Mouse (Mus musculus): ENCODE data around the gene Cdh19.

Gene Cdh19

DNA sequence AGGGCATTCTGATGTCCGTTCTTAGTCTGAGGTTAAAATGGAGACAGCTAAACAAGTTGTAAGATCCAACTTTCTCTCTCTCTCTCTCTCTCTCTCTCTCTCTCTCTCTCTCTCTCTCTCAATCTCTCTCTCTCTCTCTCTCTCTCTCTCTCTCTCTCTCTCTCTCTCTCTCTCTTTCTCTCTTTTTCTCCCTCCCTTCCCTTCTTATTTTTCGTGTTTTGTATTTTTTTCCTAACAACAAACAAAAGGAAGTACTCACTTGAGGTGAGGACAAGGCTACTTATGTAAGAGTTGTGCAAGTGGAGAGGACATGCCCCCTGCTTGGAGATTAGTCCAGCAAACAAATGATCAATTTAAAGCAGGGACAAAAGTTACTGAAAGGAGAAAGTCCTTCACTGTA lies at the start of gene Cdh19:
Cdh19 (minus strand) TSS at position 101 of the 400 bp plus-strand sequence.
- DNase-seq (ENCODE audit: low read depth, low spot score) = no peak

DNA sequence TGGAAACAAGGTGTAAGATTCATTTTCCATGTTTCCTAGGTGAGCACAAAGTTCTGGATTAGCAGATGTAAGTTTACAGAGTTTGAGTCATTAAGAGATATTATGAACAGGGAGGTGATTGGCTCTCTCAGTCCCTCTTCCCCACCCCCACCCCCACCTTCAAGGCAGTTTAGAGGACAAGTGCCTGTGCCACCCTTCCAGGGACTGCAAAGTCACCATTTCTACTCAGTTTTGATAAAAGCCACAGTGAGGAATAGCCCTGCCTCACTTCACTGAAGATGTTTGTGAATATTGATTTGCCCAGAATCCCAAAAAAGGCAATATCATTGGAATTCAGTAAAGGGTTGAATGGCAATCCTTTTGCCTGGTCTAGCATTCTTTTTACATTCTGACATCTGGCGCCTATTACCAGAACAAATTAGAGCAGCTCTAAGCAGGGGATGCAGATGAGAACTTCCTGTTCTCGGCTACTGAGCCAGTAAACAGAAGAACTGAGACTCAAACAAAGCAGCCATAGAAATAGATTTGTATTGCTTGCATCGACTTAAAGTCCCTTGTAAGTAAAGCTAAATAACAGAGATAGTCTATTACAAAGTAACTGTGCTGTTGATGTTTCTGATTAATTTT lies 43.2 kb upstream of the Cdh19 start:
- DNase-seq (ENCODE audit: low read depth, low spot score) = no peak

DNA sequence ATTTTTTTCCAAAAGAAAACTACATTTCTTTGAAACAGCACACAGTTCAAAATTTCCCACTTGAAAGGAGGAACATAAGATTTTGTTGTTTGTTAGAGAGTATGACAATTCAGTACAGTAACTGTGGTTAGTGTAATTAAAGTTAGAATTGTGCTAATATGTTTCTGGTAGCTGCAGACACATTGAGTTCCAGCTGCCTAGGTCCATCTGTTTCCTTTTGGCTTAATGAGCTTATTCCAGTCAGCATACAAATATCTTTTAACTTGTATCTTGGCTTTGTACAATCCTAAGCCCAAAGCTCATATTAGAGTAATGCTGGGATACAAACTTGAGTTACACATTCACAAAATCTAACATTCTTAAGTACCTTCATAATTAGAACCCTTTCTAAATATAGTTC lies 40.3 kb upstream of the Cdh19 start:
- DNase-seq (ENCODE audit: low read depth, low spot score) = no peak

DNA sequence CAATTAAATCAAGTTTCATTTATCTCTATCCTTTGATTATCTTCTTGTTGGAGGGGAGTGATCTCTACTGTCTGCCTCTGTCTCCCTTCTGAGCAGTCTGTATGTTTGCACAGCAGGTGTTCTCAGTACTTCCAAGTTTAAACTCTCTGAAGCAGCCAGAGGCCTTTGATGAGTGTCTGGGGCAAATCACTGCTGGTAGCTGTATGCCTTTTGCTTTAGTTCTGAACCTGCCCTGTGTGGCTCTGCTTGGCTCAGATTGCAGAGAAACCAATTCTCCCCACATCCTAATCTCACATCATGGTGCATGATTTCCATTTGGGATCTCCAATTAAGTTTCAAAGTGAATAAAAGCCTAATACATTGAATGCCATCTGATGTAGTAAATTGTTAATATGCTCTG lies 12.4 kb upstream of the Cdh19 start:
- peak; percentile 6 for DNase-seq (ENCODE audit: low read depth, low spot score)

DNA sequence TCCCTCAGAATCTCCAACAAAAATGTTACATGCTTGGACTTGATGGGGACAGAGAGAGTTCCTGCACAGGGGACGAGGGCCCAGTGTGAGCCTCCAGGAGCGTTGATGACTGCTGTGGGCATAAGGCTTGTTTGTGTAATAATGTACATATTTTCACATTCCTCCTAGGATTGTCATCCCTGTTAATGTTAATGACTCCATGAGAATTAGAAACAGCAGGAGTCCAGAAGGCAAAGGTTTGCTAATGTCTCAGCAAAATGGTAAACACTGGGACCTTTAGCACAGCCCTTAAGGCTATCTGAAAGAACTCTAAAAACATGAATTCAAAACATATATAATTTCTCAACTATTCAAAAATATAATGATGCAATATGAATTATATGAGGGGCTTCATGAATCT lies 8.2 kb downstream of the Cdh19 start:
- peak; percentile 52 for DNase-seq (ENCODE audit: low read depth, low spot score)

DNA sequence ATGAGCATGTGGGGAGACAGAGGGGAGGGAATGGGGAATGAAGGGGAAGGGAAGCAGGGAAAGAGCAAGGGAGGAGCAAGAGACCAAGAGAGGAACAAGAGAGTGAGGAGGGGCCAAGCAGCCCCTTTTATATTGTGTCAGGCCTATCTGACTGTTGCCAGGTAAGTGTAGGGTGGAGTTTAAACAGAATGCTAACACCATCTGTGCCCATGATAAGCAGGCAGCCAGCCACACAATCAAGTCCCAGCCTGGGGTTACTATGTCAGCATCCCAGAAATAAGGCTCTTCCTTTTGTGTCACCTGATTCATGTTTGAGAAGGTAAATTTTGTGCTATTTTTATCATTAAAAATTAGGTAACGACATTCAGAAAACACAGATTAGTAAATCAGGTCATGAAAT lies 67.6 kb downstream of the Cdh19 start:
- no peak for DNase-seq (ENCODE audit: low read depth, low spot score)

DNA sequence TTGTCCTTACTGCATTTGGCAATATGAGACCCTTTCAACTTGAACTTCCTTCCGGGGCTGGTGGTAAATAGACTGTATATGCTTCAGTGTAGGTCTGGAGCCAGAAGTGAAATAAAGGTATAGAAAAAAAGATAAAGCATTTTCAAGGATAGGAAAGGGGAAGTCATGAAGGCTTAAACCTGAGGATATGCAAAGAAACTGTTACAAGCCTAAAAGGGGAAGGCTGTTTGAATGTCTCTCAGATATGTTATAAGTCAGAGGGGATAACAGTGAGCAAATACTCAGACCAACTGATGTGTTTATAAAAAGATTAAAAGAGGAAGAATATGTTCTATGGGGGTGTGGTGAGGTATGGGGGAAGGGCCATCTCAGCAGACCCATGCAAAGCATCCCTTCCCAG lies 68.2 kb downstream of the Cdh19 start:
- DNase-seq (ENCODE audit: low read depth, low spot score) = no peak

DNA sequence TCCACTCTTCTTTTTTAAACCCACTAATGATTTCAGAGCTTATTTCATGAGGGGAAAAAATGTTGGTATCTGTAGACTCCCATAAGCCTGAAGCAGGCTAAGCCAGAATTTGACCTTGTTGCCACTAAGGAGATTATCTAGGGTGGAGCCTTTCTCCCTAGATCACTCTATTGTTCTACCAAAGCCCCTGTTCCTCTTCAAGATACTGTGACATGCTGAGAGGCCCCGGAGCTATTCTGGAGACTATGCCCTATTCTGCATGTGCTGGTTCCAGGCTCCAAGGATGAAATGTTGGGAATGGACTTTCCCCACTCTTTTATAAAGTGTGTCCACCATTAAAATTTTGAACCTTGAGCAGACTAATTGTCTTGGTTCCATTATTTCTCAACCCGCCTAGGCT lies 73.1 kb downstream of the Cdh19 start:
- DNase-seq (ENCODE audit: low read depth, low spot score) = peak; percentile 66

Data from ZHBTc4 (cell line).